Mouse (Mus musculus): ENCODE measurements around the gene Ccdc107. TPM values are rescaled to one million over a fixed set of nuclear protein-coding genes. Genes with fewer than 3 reads are reported as not detected.

Gene Ccdc107
- total and polyA plus RNA-seq, 3 experiments = 30.5 to 63.1 (median 33.4) TPM

DNA sequence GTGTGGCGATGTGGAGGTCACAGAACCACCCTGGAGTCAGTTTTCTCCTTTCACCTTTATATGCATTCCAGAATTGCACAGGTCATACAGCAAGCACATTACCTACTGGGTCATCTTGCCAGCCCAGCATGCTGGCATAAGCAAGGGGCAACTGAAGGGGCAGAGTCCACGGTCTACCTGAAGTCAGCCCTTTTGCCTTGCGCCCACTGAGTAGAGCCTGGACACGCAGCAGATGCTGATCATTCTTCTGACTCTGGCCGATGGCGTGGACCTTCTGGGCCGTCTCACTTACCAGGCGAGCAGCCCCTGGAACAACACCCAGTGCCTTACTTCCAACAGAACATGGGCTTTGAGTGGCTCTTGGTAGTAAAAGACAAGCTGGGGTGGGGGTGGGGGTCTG, 4.7 kb downstream of the Ccdc107 start:
- H3K27ac ChIP-seq (ENCODE audit: insufficient read depth, low read depth) = no peak overlapping the region
- peaks cover 0 to 24% of the 10 kb centered on the region in 2 experiments; a peak in 2 of 4 replicates for H3K4me1 ChIP-seq (ENCODE audit: control insufficient read depth in 1 of 2, insufficient read depth in 2 of 2)
- H3K9ac ChIP-seq (ENCODE audit: insufficient read depth, low read depth) = no peak overlapping the region
- dilution Hi-C loops (cut with MboI; ENCODE audit: extremely low pct_ligation_motif_present, extremely low pct_unique_long_range_greater_than_20kb, low sequenced_read_pairs) (no loop called here), in situ Hi-C loops (cut with MboI; ENCODE audit: low pct_ligation_motif_present, low pct_unique_long_range_greater_than_20kb, low sequenced_read_pairs) (no loop called here)
- no peak for DNase-seq (ENCODE audit: extremely low read depth)
- TF ChIP-seq USF2 (conservative IDR thresholded peaks at IDR 0.05; ENCODE audit: low read depth, low read length) (no peak), USF1 (IDR thresholded peaks at IDR 0.05; ENCODE audit: low read depth, low read length) (no peak), POLR2AphosphoS2 (IDR thresholded peaks at IDR 0.05; ENCODE audit: low read depth, low read length) (no peak), NELFE (IDR thresholded peaks at IDR 0.05; ENCODE audit: low read depth, low read length) (no peak), BHLHE40 (IDR thresholded peaks at IDR 0.05; ENCODE audit: low read depth, low read length) (no peak), KAT2A (IDR thresholded peaks at IDR 0.05; ENCODE audit: insufficient replicate concordance, low read length) (no peak), MXI1 (IDR thresholded peaks at IDR 0.05; ENCODE audit: low read depth, low read length) (no peak), SMC3 (IDR thresholded peaks at IDR 0.05; ENCODE audit: low read depth, low read length) (no peak), CTCF (conservative IDR thresholded peaks at IDR 0.05 in 1 of 2, IDR thresholded peaks at IDR 0.05 in 1 of 2; ENCODE audit: low read depth in 2 of 2, low read length in 2 of 2) (no peak), ZNF384 (IDR thresholded peaks at IDR 0.05; ENCODE audit: low read depth, low read length) (no peak), ELF1 (IDR thresholded peaks at IDR 0.05; ENCODE audit: low read depth, low read length) (no peak)
- peaks cover 4 to 31% of the 10 kb centered on the region in 2 experiments for H3K36me3 ChIP-seq (replicated peaks in 1 of 2; ENCODE audit: control insufficient read depth in 1 of 2, insufficient read depth in 1 of 2, low read length in 1 of 2)
- no peak overlapping the region for H3K4me3 ChIP-seq (replicated peaks in 1 of 3; ENCODE audit: low read depth in 2 of 3, low read length in 2 of 3, poor library complexity in 1 of 3)
- H3K79me2 ChIP-seq (replicated peaks; ENCODE audit: control insufficient read depth, extremely low read depth, insufficient read depth, poor library complexity, severe bottlenecking) = no peaks in the 10 kb centered on the region
- no peak overlapping the region for H3K4me2 ChIP-seq (ENCODE audit: insufficient read depth, low read depth, poor library complexity, severe bottlenecking)
- no peaks in the 10 kb centered on the region for H3K9me3 ChIP-seq (replicated peaks; ENCODE audit: low read length)
- H3K27me3 ChIP-seq (replicated peaks) = peaks cover 26% of the 10 kb centered on the region

DNA sequence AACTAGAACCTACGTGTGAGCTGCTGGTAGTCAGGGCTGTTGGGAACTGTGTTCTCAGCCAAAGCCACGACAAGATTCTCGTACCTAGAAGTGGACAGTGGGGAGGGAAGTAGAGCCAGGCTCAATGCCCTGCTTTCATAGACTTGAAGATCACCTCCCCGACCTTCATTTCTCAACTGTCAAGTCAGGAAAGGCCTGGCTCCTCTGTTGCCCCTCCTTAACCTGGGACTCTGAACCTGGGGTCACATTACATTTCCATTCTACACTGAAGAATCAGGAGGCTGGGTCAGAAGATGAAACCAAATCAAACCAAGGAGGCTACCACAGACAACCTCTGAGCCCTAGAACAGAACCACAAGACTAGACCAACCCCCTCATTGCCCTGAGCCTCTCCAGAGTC, 5.2 kb downstream of the Ccdc107 start:
- DNase-seq (ENCODE audit: extremely low read depth) = no peak
- in situ Hi-C loops (cut with MboI; ENCODE audit: low pct_ligation_motif_present, low pct_unique_long_range_greater_than_20kb, low sequenced_read_pairs) (no loop called here), dilution Hi-C loops (cut with MboI; ENCODE audit: extremely low pct_ligation_motif_present, extremely low pct_unique_long_range_greater_than_20kb, low sequenced_read_pairs) (no loop called here)
- Histone ChIP-seq H3K4me2 (ENCODE audit: insufficient read depth, low read depth, poor library complexity, severe bottlenecking) (no peak overlapping the region), H3K79me2 (replicated peaks; ENCODE audit: control insufficient read depth, extremely low read depth, insufficient read depth, poor library complexity, severe bottlenecking) (no peaks in the 10 kb centered on the region), H3K4me1 (ENCODE audit: control insufficient read depth in 1 of 2, insufficient read depth in 2 of 2) (peaks cover 0 to 24% of the 10 kb centered on the region in 2 experiments; a peak in 2 of 4 replicates), H3K36me3 (replicated peaks in 1 of 2; ENCODE audit: control insufficient read depth in 1 of 2, insufficient read depth in 1 of 2, low read length in 1 of 2) (peaks cover 4 to 31% of the 10 kb centered on the region in 2 experiments), H3K27me3 (replicated peaks) (peaks cover 32% of the 10 kb centered on the region), H3K9me3 (replicated peaks; ENCODE audit: low read length) (no peaks in the 10 kb centered on the region), H3K27ac (ENCODE audit: insufficient read depth, low read depth) (no peak overlapping the region), H3K4me3 (replicated peaks in 1 of 3; ENCODE audit: low read depth in 2 of 3, low read length in 2 of 3, poor library complexity in 1 of 3) (no peak overlapping the region), H3K9ac (ENCODE audit: insufficient read depth, low read depth) (no peak overlapping the region)
- TF ChIP-seq MEF2A (IDR thresholded peaks at IDR 0.05; ENCODE audit: borderline replicate concordance, low read depth, low read length) (no peak), RCOR1 (conservative IDR thresholded peaks at IDR 0.05; ENCODE audit: low read depth, low read length) (no peak), SMC3 (IDR thresholded peaks at IDR 0.05; ENCODE audit: low read depth, low read length) (no peak), NRF1 (IDR thresholded peaks at IDR 0.05; ENCODE audit: low read depth, low read length) (no peak), IRF4 (IDR thresholded peaks at IDR 0.05; ENCODE audit: low read depth, low read length) (no peak), MAFK (IDR thresholded peaks at IDR 0.05; ENCODE audit: insufficient replicate concordance, low read length) (no peak), USF1 (IDR thresholded peaks at IDR 0.05; ENCODE audit: low read depth, low read length) (no peak), ELF1 (IDR thresholded peaks at IDR 0.05; ENCODE audit: low read depth, low read length) (no peak), MAX (IDR thresholded peaks at IDR 0.05; ENCODE audit: low read length) (no peak), MYC (IDR thresholded peaks at IDR 0.05; ENCODE audit: low read depth, low read length) (no peak), POLR2A (IDR thresholded peaks at IDR 0.05; ENCODE audit: low read depth, low read length) (no peak), UBTF (IDR thresholded peaks at IDR 0.05; ENCODE audit: low read depth, low read length) (no peak), PAX5 (IDR thresholded peaks at IDR 0.05; ENCODE audit: low read length) (no peak), NELFE (IDR thresholded peaks at IDR 0.05; ENCODE audit: low read depth, low read length) (no peak), KAT2A (IDR thresholded peaks at IDR 0.05; ENCODE audit: insufficient replicate concordance, low read length) (no peak)
